Mouse (Mus musculus) heart, postnatal 0 days (tissue): Measurements from ENCODE around the gene Atp1b4. TPM values are rescaled to one million over a fixed set of nuclear protein-coding genes. Genes with fewer than 3 reads are reported as not detected.
"Not testable (repeated sequence)": the region's sequence is repeated elsewhere in the genome, so short reads cannot be mapped to it uniquely, and the experiment has no call there.

Source experiments
- ATAC-seq: fragments of 200-750 bp; cut with Nextera tagmentation; 2 replicates; pipeline ENCODE4 v1.8.0; 2017; ENCODE audit warnings: low read depth, moderate number of reproducible peaks, moderate library complexity; ENCODE audit not compliant: insufficient read depth
- DNase-seq: peaks from one replicate; pipeline ENCODE4 v3.0.0-alpha.2; 2016; ENCODE audit warnings: low spot score
- H3K27ac ChIP-seq: fragments of 300-500 bp; sonication (generic); 2 replicates; pipeline ENCODE4 v1.5.1; 2014; ENCODE audit warnings: low read depth, mild to moderate bottlenecking
- H3K27me3 ChIP-seq: fragments of 300-500 bp; sonication (generic); 2 replicates; pipeline ENCODE4 v1.6.1; 2014; ENCODE audit warnings: low read length, mixed read lengths; ENCODE audit not compliant: control insufficient read depth, insufficient read depth
- H3K36me3 ChIP-seq: fragments of 300-500 bp; sonication (generic); replicated peaks from 2 replicates; pipeline ENCODE4 v1.6.1; 2014; ENCODE audit warnings: low read length, mixed read lengths; ENCODE audit not compliant: control insufficient read depth, insufficient read depth
- H3K4me1 ChIP-seq: fragments of 300-500 bp; sonication (generic); 2 replicates; pipeline ENCODE4 v1.6.1; 2014; ENCODE audit warnings: antibody characterized with exemption; ENCODE audit not compliant: control insufficient read depth, insufficient read depth
- H3K4me2 ChIP-seq: fragments of 300-500 bp; sonication (generic); 2 replicates; pipeline ENCODE4 v1.6.1; 2014; ENCODE audit warnings: low read depth, mild to moderate bottlenecking, low read length, moderate library complexity
- H3K4me3 ChIP-seq: fragments of 300-500 bp; sonication (generic); 2 replicates; pipeline ENCODE4 v1.5.1; 2014; ENCODE audit warnings: low read depth, low read length
- H3K9ac ChIP-seq: fragments of 300-500 bp; sonication (generic); replicated peaks from 2 replicates; pipeline ENCODE4 v1.6.1; 2014; ENCODE audit warnings: low read depth, low read length, mixed read lengths
- H3K9me3 ChIP-seq: fragments of 300-500 bp; sonication (generic); replicated peaks from 2 replicates; pipeline ENCODE4 v1.6.1; 2016; ENCODE audit warnings: low read length; ENCODE audit not compliant: control insufficient read depth
- CTCF ChIP-seq: IDR thresholded peaks from 2 replicates; pipeline ENCODE4 v1.5.1; 2016; ENCODE audit warnings: antibody characterized with exemption, control low read depth, low read depth
- EP300 ChIP-seq: IDR thresholded peaks from 2 replicates; pipeline ENCODE4 v1.6.1; 2016; ENCODE audit warnings: antibody characterized with exemption, low read depth
- WGBS: fragments of 180-500 bp; shearing (Covaris S2); extraction: QIAGEN DNeasy Blood & Tissue Kit; methylation state at CpG from one replicate; pipeline ENCODE4 v1.1.7; 2014; 5-methylcytosine and 5-hydroxymethylcytosine counted together
- polyA plus RNA-seq: library from polyadenylated mRNA; unstranded; fragments of >200 nt; fragmentation: Nextera tagmentation; extraction: Ambion mirVana; gene quantifications from 2 replicates; pipeline ENCODE4 v1.2.1, GENCODE M21; 2015
- total RNA-seq: library from RNA; depleted of rRNA; stranded (reverse); fragments of >200 nt; gene quantifications from 2 replicates; pipeline ENCODE4 v1.2.3, GENCODE M21; 2014; ENCODE audit warnings: low replicate concordance; rRNA removed

Gene Atp1b4
- total and polyA plus RNA-seq, 2 experiments from 2014 or later: 0.11 TPM; not detected in 1

DNA sequence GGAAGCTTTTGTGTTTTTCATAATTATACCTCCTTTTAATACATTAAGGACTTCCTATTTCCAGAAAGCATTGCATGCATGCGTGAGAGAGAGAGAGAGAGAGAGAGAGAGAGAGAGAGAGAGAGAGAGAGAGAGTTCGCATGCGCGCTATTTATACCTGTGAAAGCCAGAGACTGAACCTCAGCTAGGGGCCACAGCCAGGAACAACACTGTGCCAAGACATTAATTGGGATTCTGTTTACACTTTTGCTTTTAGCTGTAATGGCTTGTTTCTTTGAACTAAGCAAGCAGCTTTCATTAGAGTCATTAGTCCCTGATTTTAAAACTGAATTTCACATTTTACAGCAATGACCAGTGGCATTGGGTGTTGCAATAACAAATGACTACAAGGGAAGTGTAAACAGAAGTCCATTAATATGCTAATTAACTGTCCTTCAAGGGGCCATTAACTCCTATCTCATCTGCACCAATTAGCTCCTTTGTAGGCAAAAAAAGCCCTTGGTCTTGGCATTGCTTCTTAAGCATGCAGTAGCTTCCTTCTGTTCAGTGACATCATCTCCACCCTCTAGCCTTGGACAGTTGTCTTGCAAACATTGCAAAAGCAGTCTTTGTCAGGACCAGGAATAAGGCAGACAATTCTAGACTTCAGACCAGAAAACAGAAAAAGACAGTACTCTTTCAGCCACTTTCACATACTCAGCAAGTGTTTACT is 14.9 kb downstream of the Atp1b4 start:
- TF ChIP-seq CTCF (no peak), EP300 (no peak)
- no peaks in the 10 kb centered on the region for H3K36me3 ChIP-seq
- H3K4me1 ChIP-seq: no peaks in the 10 kb centered on the region
- DNase-seq (no peak), ATAC-seq (no peak)
- no peak overlapping the region for H3K9ac ChIP-seq
- WGBS: 58% methylated on average over 4 of the region's 4 CpGs
- H3K9me3 ChIP-seq: no peaks in the 10 kb centered on the region
- no peaks in the 10 kb centered on the region for H3K27me3 ChIP-seq
- no peak overlapping the region for H3K4me2 ChIP-seq
- H3K4me3 ChIP-seq: no peak overlapping the region
- H3K27ac ChIP-seq: no peak overlapping the region

DNA sequence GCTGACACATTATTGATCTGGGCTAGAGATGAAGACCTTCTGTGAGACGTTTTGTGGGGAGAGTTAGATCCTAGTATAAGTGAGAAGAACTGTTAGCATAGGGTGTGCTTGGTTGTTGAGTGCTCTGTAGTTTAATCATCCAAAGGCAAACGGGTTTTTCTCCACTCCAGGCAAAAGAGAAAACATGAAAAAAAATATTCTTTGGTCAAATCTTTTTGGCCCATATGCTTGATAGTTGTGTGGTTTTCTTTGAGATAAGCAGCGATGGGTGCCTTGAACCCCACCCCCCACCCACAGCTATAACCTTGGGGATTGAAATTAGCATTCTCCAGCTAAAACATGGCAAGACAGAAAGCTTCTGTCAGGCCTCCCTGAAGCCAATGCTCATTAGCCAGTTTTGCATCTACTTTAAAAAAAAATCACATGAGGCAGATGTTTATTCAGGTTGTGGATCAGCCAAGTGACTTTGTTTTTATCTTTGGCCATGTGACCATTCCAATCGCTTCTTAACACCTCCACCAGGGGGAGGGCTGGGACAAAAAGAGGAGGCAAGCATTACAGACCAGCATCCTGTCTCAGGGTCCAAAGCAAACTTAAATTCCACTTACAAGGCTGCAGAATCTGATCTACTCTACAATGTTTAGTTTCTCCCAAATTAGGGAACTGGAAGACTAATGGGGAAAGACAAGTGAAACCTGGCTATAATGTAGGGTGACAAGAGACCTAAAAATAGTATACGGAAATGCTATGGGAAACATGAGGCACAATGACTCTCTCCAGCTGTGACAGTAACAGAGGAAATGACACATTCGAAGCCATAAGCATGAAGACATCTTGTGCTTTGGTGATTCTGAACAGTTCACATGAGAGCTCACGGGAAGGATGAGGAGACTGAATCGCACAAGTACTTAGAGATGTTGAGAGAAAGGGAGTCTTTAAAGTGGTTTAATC is 18.6 kb downstream of the Atp1b4 start:
- DNase-seq (peak; percentile 17), ATAC-seq (no peak)
- H3K4me3 ChIP-seq: no peak overlapping the region
- no peak overlapping the region for H3K4me2 ChIP-seq
- H3K27ac ChIP-seq: 0 out of 2 replicates have a peak overlapping the region, but pooled peaks have one; percentile 12
- no peaks in the 10 kb centered on the region for H3K36me3 ChIP-seq
- 38% methylated on average over 8 of the region's 8 CpGs for WGBS
- H3K9ac ChIP-seq: no peak overlapping the region
- peak; percentile 57 for TF ChIP-seq CTCF
- no peak for TF ChIP-seq EP300
- H3K4me1 ChIP-seq: no peaks in the 10 kb centered on the region
- H3K27me3 ChIP-seq: no peaks in the 10 kb centered on the region
- H3K9me3 ChIP-seq: no peaks in the 10 kb centered on the region

GRCm38 (mm10) chrX:38362016-38362415 is 46.0 kb downstream of the Atp1b4 start:
- H3K9me3 ChIP-seq: no peaks in the 10 kb centered on the region
- no peak overlapping the region for H3K27ac ChIP-seq
- WGBS: 62% methylated on average over 8 of the region's 8 CpGs
- H3K4me1 ChIP-seq: no peaks in the 10 kb centered on the region
- H3K9ac ChIP-seq: no peak overlapping the region
- no peaks in the 10 kb centered on the region for H3K36me3 ChIP-seq
- DNase-seq (no peak), ATAC-seq (no peak)
- H3K4me3 ChIP-seq: no peak overlapping the region
- TF ChIP-seq CTCF: no peak
- no peak for TF ChIP-seq EP300
- H3K27me3 ChIP-seq: no peaks in the 10 kb centered on the region
- no peak overlapping the region for H3K4me2 ChIP-seq

DNA sequence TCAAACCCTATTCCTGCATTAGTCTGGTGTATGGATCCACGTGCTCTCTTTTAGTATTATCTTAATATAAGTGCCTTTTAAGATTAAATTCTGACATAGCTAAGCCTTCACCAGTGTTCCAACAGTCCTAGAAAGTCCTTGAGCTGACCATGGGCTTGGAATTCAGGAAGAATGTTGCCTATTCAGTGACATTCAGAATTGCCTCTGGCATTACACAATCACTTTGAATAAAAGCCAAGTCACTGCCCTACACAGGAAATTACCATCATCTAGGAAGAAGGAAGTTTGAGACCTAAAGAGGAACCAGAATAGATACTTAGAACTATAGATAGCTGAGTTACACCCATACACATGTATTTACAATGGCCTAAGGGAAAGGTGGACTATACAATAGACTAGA is 48.6 kb downstream of the Atp1b4 start:
- H3K9me3 ChIP-seq, DNase-seq, H3K4me1 ChIP-seq, H3K4me2 ChIP-seq, H3K27ac ChIP-seq, H3K27me3 ChIP-seq, H3K4me3 ChIP-seq, H3K36me3 ChIP-seq, H3K9ac ChIP-seq, ATAC-seq: not testable (repeated sequence)
- 19% methylated on average over 1 of the region's 1 CpGs for WGBS

- DNase-seq, H3K9me3 ChIP-seq, H3K27ac ChIP-seq, H3K4me1 ChIP-seq, H3K4me2 ChIP-seq, H3K36me3 ChIP-seq, ATAC-seq, H3K4me3 ChIP-seq, H3K27me3 ChIP-seq, H3K9ac ChIP-seq: not testable (repeated sequence)
- 69% methylated on average over 1 of the region's 1 CpGs for WGBS
Measured at GRCm38 (mm10) chrX:38373169-38373568, 57.2 kb downstream of the Atp1b4 start.

Other genes with a start within 250 kb of the Atp1b4 start
- gene Rhox10, start 249.7 kb upstream of the Atp1b4 start, total RNA-seq: not detected in 2 replicates
- gene Rhox10, start 249.7 kb upstream of the Atp1b4 start, polyA plus RNA-seq: not detected in 2 replicates
- not detected in 2 replicates for gene Rhox11, start 231.0 kb upstream of the Atp1b4 start, total RNA-seq
- not detected in 2 replicates for gene Rhox11, start 231.0 kb upstream of the Atp1b4 start, polyA plus RNA-seq
- gene Rhox12, start 205.3 kb upstream of the Atp1b4 start, total RNA-seq: not detected in 2 replicates
- not detected in 2 replicates for gene Rhox12, start 205.3 kb upstream of the Atp1b4 start, polyA plus RNA-seq
- gene Rhox13, start 195.0 kb upstream of the Atp1b4 start, total RNA-seq: not detected in 2 replicates
- gene Rhox13, start 195.0 kb upstream of the Atp1b4 start, polyA plus RNA-seq: not detected in 2 replicates
- 13.0 and 14.1 TPM in 2 replicates for gene Zbtb33, start 126.4 kb upstream of the Atp1b4 start, total RNA-seq
- gene Zbtb33, start 126.4 kb upstream of the Atp1b4 start, polyA plus RNA-seq: 1.5 and 1.6 TPM in 2 replicates
- gene Tmem255a, start 63.7 kb upstream of the Atp1b4 start, total RNA-seq: 15.7 and 31.9 TPM in 2 replicates
- gene Tmem255a, start 63.7 kb upstream of the Atp1b4 start, polyA plus RNA-seq: 23.0 and 23.4 TPM in 2 replicates
- gene Lamp2, start 140.3 kb downstream of the Atp1b4 start, total RNA-seq: 135 and 142 TPM in 2 replicates
- 111 and 113 TPM in 2 replicates for gene Lamp2, start 140.3 kb downstream of the Atp1b4 start, polyA plus RNA-seq